Mouse (Mus musculus): Measurements from ENCODE around the gene Gm11027.

GRCm38 (mm10) chr12:116232061-116232460, 43.1 kb upstream of the Gm11027 start:
- TF ChIP-seq CTCF (conservative IDR thresholded peaks at IDR 0.05; ENCODE audit: insufficient read depth, insufficient read length, low read depth, low read length) (no peak), POLR2A (IDR thresholded peaks at IDR 0.05; ENCODE audit: low read depth, low read length) (no peak)

Measured in kidney, adult 2 months (tissue).